Mouse (Mus musculus): Measurements from ENCODE around the gene Plk3.

Gene Plk3

GRCm38 (mm10) chr4:117119636-117120035 is 14.1 kb downstream of the Plk3 start:
- no peak for DNase-seq (ENCODE audit: low spot score)

- DNase-seq (ENCODE audit: low spot score): no peak
Observed at GRCm38 (mm10) chr4:117117931-117118330, 15.8 kb downstream of the Plk3 start.

- no peak for DNase-seq (ENCODE audit: low spot score)
Observed at GRCm38 (mm10) chr4:117115592-117115991, 18.2 kb downstream of the Plk3 start.

- no peak for DNase-seq (ENCODE audit: low spot score)
Observed at GRCm38 (mm10) chr4:117113237-117113636, 20.5 kb downstream of the Plk3 start.

- no peak for DNase-seq (ENCODE audit: low spot score)
Observed at GRCm38 (mm10) chr4:117110985-117111384, 22.8 kb downstream of the Plk3 start.

GRCm38 (mm10) chr4:117110249-117110648 is 23.5 kb downstream of the Plk3 start:
- no peak for DNase-seq (ENCODE audit: low spot score)

GRCm38 (mm10) chr4:117109330-117109729 is 24.4 kb downstream of the Plk3 start:
- no peak for DNase-seq (ENCODE audit: low spot score)

- no peak for DNase-seq (ENCODE audit: low spot score)
Observed at GRCm38 (mm10) chr4:117108524-117108849, 25.3 kb downstream of the Plk3 start.

- no peak for DNase-seq (ENCODE audit: low spot score)
Observed at GRCm38 (mm10) chr4:117107813-117108523, 25.8 kb downstream of the Plk3 start.

GRCm38 (mm10) chr4:117105127-117105526 is 28.6 kb downstream of the Plk3 start:
- DNase-seq (ENCODE audit: low spot score): no peak

GRCm38 (mm10) chr4:117104672-117105071 is 29.1 kb downstream of the Plk3 start:
- DNase-seq (ENCODE audit: low spot score): no peak

- peak; percentile 20 for DNase-seq (ENCODE audit: low spot score)
Observed at GRCm38 (mm10) chr4:117101218-117101617, 32.5 kb downstream of the Plk3 start.

GRCm38 (mm10) chr4:117100036-117100435 is 33.7 kb downstream of the Plk3 start:
- DNase-seq (ENCODE audit: low spot score): no peak

- DNase-seq (ENCODE audit: low spot score): no peak
Observed at GRCm38 (mm10) chr4:117098764-117099036, 35.1 kb downstream of the Plk3 start.

- DNase-seq (ENCODE audit: low spot score): no peak
Observed at GRCm38 (mm10) chr4:117097969-117098763, 35.6 kb downstream of the Plk3 start.

- no peak for DNase-seq (ENCODE audit: low spot score)
Observed at GRCm38 (mm10) chr4:117096666-117097065, 37.1 kb downstream of the Plk3 start.

- peak; percentile 7 for DNase-seq (ENCODE audit: low spot score)
Observed at GRCm38 (mm10) chr4:117095551-117096452, 38.0 kb downstream of the Plk3 start, which contains the start of gene Ptch2. TSS of gene Ptch2 (plus strand) at chr4:117096075.

- no peak for DNase-seq (ENCODE audit: low spot score)
Observed at GRCm38 (mm10) chr4:117094626-117095361, 39.0 kb downstream of the Plk3 start.

GRCm38 (mm10) chr4:117090586-117090985 is 43.2 kb downstream of the Plk3 start:
- DNase-seq (ENCODE audit: low spot score): no peak

GRCm38 (mm10) chr4:117087948-117088640 is 45.7 kb downstream of the Plk3 start:
- DNase-seq (ENCODE audit: low spot score): no peak
